Mouse (Mus musculus): ENCODE measurements at regions not wholly inside any gene's neighbourhood (a gene's known extent, or its start where the extent isn't known, plus 50 kb on each side); places are given as distances from the start of the nearest gene placed in this dataset.

GRCm38 (mm10) chr15:36669748-36670147, 337.8 kb downstream of the Zfp706 start:
- no peak for DNase-seq (ENCODE audit: low read depth)

DNA sequence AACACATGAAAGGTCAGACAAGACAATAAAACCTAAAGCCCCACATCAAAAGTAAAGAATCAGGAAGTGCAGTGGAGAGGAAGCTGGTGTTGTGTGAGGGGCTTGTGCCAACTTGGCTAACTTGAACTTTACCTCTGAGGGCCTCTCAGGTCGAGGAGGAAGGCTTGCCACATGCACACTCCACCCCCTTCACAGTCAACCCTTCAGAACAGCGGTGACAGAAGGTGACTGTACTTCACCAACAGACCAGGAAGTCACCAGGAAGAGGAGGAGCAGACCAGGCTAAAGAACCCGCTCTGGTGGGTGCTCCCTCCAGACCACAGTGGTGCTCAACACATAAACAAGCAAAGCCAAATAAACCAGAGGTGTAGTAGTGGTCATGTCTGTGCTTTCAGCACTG, 341.0 kb downstream of the Zfp706 start:
- DNase-seq (ENCODE audit: low read depth), result no peak

DNA sequence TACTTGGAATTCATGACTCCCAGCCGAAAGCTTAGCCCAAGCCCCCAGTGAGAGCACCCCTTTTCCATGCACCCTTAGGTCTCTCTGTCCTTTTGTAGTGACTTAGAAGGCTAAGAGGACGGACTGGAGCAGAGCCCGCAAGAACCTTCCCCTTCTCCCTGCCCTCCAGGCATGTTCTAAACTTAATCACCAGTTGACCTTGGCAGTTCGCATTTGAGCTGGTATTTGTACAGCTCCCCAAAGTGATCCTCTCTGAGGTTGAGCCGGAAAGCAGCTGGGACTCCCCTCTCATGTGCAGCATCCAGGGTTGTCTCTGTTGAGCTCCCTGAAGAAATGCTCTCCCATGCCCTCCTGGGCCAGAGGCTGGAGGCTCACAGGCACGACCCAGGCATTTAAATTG, 343.2 kb downstream of the Zfp706 start:
- DNase-seq (ENCODE audit: low read depth), result no peak

- DNase-seq (ENCODE audit: low read depth), result no peak
Measured at GRCm38 (mm10) chr15:36660986-36661385, 346.6 kb downstream of the Zfp706 start.

Data from fibroblast of lung, adult 2 months (primary cell).